Mouse (Mus musculus) heart, postnatal 0 days (tissue): ENCODE measurements at regions not wholly inside any gene's neighbourhood (a gene's known extent, or its start where the extent isn't known, plus 50 kb on each side); places are given as distances from the start of the nearest gene placed in this dataset.

Experiments
- ATAC-seq: fragments of 200-750 bp; cut with Nextera tagmentation; 2 replicates; pipeline ENCODE4 v1.8.0; 2017; ENCODE audit warnings: low read depth, moderate number of reproducible peaks, moderate library complexity; ENCODE audit not compliant: insufficient read depth
- DNase-seq: peaks from one replicate; pipeline ENCODE4 v3.0.0-alpha.2; 2016; ENCODE audit warnings: low spot score
- H3K27ac ChIP-seq: fragments of 300-500 bp; sonication (generic); 2 replicates; pipeline ENCODE4 v1.5.1; 2014; ENCODE audit warnings: low read depth, mild to moderate bottlenecking
- H3K27me3 ChIP-seq: fragments of 300-500 bp; sonication (generic); 2 replicates; pipeline ENCODE4 v1.6.1; 2014; ENCODE audit warnings: low read length, mixed read lengths; ENCODE audit not compliant: control insufficient read depth, insufficient read depth
- H3K36me3 ChIP-seq: fragments of 300-500 bp; sonication (generic); replicated peaks from 2 replicates; pipeline ENCODE4 v1.6.1; 2014; ENCODE audit warnings: low read length, mixed read lengths; ENCODE audit not compliant: control insufficient read depth, insufficient read depth
- H3K4me1 ChIP-seq: fragments of 300-500 bp; sonication (generic); 2 replicates; pipeline ENCODE4 v1.6.1; 2014; ENCODE audit warnings: antibody characterized with exemption; ENCODE audit not compliant: control insufficient read depth, insufficient read depth
- H3K4me2 ChIP-seq: fragments of 300-500 bp; sonication (generic); 2 replicates; pipeline ENCODE4 v1.6.1; 2014; ENCODE audit warnings: low read depth, mild to moderate bottlenecking, low read length, moderate library complexity
- H3K4me3 ChIP-seq: fragments of 300-500 bp; sonication (generic); 2 replicates; pipeline ENCODE4 v1.5.1; 2014; ENCODE audit warnings: low read depth, low read length
- H3K9ac ChIP-seq: fragments of 300-500 bp; sonication (generic); replicated peaks from 2 replicates; pipeline ENCODE4 v1.6.1; 2014; ENCODE audit warnings: low read depth, low read length, mixed read lengths
- H3K9me3 ChIP-seq: fragments of 300-500 bp; sonication (generic); replicated peaks from 2 replicates; pipeline ENCODE4 v1.6.1; 2016; ENCODE audit warnings: low read length; ENCODE audit not compliant: control insufficient read depth
- CTCF ChIP-seq: IDR thresholded peaks from 2 replicates; pipeline ENCODE4 v1.5.1; 2016; ENCODE audit warnings: antibody characterized with exemption, control low read depth, low read depth
- EP300 ChIP-seq: IDR thresholded peaks from 2 replicates; pipeline ENCODE4 v1.6.1; 2016; ENCODE audit warnings: antibody characterized with exemption, low read depth
- WGBS: fragments of 180-500 bp; shearing (Covaris S2); extraction: QIAGEN DNeasy Blood & Tissue Kit; methylation state at CpG from one replicate; pipeline ENCODE4 v1.1.7; 2014; 5-methylcytosine and 5-hydroxymethylcytosine counted together

GRCm38 (mm10) chr2:166489041-166489872, 224.4 kb downstream of the Prex1 start:
- H3K9ac ChIP-seq, result no peak overlapping the region
- H3K9me3 ChIP-seq, result no peaks in the 10 kb centered on the region
- ATAC-seq (no peak), DNase-seq (no peak)
- H3K4me2 ChIP-seq, result no peak overlapping the region
- H3K27ac ChIP-seq, result no peak overlapping the region
- no peaks in the 10 kb centered on the region for H3K36me3 ChIP-seq
- WGBS, result 69% methylated on average over 15 of the region's 15 CpGs
- peaks cover 16% of the 10 kb centered on the region; the same call in 1 of the 2 replicates for H3K4me1 ChIP-seq
- TF ChIP-seq EP300, result no peak
- no peak overlapping the region for H3K4me3 ChIP-seq
- H3K27me3 ChIP-seq, result no peaks in the 10 kb centered on the region

- Histone ChIP-seq H3K4me3 (no peak overlapping the region), H3K4me2 (no peak overlapping the region), H3K9me3 (no peaks in the 10 kb centered on the region), H3K27me3 (no peaks in the 10 kb centered on the region), H3K4me1 (peaks cover 23% of the 10 kb centered on the region), H3K36me3 (no peaks in the 10 kb centered on the region), H3K9ac (no peak overlapping the region), H3K27ac (no peak overlapping the region)
- ATAC-seq, result 0 out of 2 replicates have a peak, but pooled peaks have one; percentile 7
- TF ChIP-seq EP300 (no peak), CTCF (no peak)
- DNase-seq, result no peak
- 81% methylated on average over 15 of the region's 15 CpGs for WGBS
These were observed 225.9 kb downstream of the Prex1 start for GRCm38 (mm10) chr2:166487688-166488087.

- 34% methylated on average over 4 of the region's 4 CpGs for WGBS
- Histone ChIP-seq H3K9ac (no peak overlapping the region), H3K27ac (no peak overlapping the region), H3K4me2 (no peak overlapping the region), H3K36me3 (no peaks in the 10 kb centered on the region), H3K27me3 (no peaks in the 10 kb centered on the region), H3K9me3 (no peaks in the 10 kb centered on the region), H3K4me3 (no peak overlapping the region), H3K4me1 (peaks cover 24% of the 10 kb centered on the region)
- TF ChIP-seq EP300, result no peak
- no peak for TF ChIP-seq CTCF
- ATAC-seq, result no peak
- no peak for DNase-seq
These were observed 227.8 kb downstream of the Prex1 start for GRCm38 (mm10) chr2:166485788-166486187.

- Histone ChIP-seq H3K9ac (no peak overlapping the region), H3K4me1 (peaks cover 24% of the 10 kb centered on the region), H3K4me3 (no peak overlapping the region), H3K27ac (no peak overlapping the region), H3K36me3 (no peaks in the 10 kb centered on the region), H3K9me3 (no peaks in the 10 kb centered on the region), H3K4me2 (no peak overlapping the region), H3K27me3 (no peaks in the 10 kb centered on the region)
- ATAC-seq (no peak), DNase-seq (no peak)
- WGBS, result 68% methylated on average over 6 of the region's 6 CpGs
- TF ChIP-seq EP300 (no peak), CTCF (no peak)
These were observed 228.3 kb downstream of the Prex1 start for GRCm38 (mm10) chr2:166485361-166485760.

- Histone ChIP-seq H3K4me1 (peaks cover 20% of the 10 kb centered on the region), H3K36me3 (no peaks in the 10 kb centered on the region), H3K4me3 (no peak overlapping the region), H3K27ac (no peak overlapping the region), H3K4me2 (no peak overlapping the region), H3K9ac (no peak overlapping the region), H3K27me3 (no peaks in the 10 kb centered on the region), H3K9me3 (no peaks in the 10 kb centered on the region)
- TF ChIP-seq CTCF (0 out of 2 replicates have a peak, but pooled peaks have one; percentile 4), EP300 (no peak)
- WGBS, result 84% methylated on average over 6 of the region's 6 CpGs
- ATAC-seq (no peak), DNase-seq (no peak)
These were observed 229.9 kb downstream of the Prex1 start for GRCm38 (mm10) chr2:166483617-166484319.
